Mouse (Mus musculus) B cell, adult (primary cell): ENCODE data around the gene Dtd2. TPM values are rescaled to one million over a fixed set of nuclear protein-coding genes. Genes with fewer than 3 reads are reported as not detected.

Experiments used
- total RNA-seq: library from RNA; stranded (reverse); gene quantifications from 4 replicates; pipeline ENCODE4 v1.2.4, GENCODE M21; 2023; ENCODE audit not compliant: inconsistent age

Dtd2 gene
- 3.2 to 5.9 TPM (median 4.0 TPM) in 4 replicates for total RNA-seq

DNA sequence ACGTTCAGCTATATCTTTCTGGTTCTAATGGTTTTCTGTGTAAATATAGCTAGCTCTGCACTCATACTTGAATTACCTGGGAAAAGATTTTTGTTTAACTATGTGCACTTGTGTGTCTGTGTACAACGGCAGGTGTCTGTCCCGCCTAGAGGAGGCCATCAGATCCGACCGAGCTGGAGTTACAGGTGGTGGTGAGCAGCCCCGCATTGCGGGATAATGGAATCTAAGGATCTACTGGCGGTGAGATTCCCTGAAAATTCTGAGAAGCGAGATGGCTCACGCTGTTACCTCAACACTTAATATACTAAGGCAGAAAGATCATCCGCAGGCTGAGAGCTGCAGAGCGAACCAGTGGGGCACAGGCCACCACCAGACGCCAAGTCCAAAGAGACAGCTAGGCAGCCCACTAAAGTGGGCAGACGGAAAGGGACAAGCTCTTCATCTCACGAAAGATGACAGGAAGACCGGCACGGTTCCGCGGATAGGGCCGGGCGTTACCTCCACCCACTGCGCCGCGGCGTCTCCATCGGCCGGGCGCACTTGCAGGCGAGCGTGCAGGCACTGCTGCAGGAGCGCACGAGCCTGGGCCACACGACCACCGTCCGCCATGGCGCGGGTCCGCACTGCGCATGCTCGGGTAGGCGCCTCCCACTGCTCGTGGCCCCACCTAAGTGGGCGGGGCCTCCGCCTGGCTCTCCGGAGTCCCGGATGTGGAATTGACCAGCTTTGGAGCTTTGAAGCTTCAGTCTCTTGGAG lies at the start of gene Dtd2:
Gene Dtd2 (minus strand): TSS at position 625 of the 756 bp plus-strand sequence.

DNA sequence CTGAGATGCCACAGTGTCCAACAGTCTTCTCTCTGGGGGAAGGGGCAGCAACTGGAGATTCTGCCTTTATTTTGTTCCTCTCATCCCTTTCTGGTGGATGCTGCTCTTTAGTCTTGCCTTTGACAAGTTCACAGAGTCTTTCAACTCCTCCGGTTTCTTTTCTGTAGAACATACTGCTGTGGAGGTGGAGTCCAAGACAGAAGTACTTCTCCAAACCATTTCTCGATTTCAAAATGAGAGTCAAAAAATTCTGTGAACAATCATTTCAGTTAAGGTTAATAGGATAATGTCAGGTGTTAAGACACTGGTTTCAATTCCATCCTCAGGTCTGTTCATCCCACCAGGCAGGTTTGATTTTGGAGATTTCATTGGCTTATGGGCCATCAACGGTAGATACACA lies 21.7 kb upstream of the Dtd2 start, which contains the start of gene Gpr33:
Gene Gpr33 (minus strand): TSS at position 101 of the 400 bp plus-strand sequence.

DNA sequence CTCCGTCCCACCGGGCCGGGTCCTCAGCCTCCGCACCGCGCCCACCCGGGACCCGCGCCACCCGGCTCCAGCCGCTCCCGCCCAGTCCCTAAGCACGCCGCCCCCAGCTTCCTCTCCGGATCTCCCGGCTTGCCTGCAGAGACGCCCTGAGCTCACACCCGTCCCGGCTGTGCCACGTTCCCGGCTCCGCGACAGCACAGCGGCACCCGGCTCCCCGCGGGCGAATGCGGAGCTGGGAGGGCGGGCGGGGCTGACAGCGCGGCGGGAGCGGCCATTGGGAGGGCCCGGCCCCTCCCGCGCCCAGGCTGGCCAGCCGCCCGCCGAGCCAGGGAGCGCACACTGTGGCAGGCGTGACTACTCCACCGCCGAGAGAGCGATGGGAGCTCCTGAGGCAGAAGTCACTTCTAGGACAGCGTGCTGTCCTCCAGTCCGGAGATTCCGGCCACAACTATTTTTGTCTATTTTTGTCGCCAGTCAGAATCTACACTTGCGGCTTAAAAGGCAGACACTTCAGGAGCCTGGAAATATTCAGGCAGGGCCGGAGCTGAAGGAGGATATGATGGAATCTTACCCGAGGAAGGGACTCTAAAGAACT lies 35.1 kb downstream of the Dtd2 start, which contains the start of gene Heatr5a:
Gene Heatr5a (minus strand): TSS at position 252 of the 595 bp plus-strand sequence.

Other genes with a start within 250 kb of the Dtd2 start
- gene Hectd1, start 177.0 kb downstream of the Dtd2 start, total RNA-seq, result 109 to 125 TPM (median 117 TPM) in 4 replicates
- gene Heatr5a, start 35.2 kb downstream of the Dtd2 start, total RNA-seq, result 14.7 to 16.1 TPM (median 15.7 TPM) in 4 replicates
- gene Gpr33, start 21.6 kb upstream of the Dtd2 start, total RNA-seq, result not detected in 4 replicates
- gene Nubpl, start 91.2 kb upstream of the Dtd2 start, total RNA-seq, result 4.4 to 6.0 TPM (median 5.0 TPM) in 4 replicates